Mouse (Mus musculus) kidney, postnatal 14 days (tissue): ENCODE data around the gene Btbd35f8.
"Not testable (repeated sequence)": the region's sequence is repeated elsewhere in the genome, so short reads cannot be mapped to it uniquely, and the experiment has no call there.

Experiments used
- DNase-seq: peaks from one replicate; pipeline ENCODE4 v3.0.0; 2022; ENCODE audit warnings: mixed read lengths

Gene Btbd35f8

DNA sequence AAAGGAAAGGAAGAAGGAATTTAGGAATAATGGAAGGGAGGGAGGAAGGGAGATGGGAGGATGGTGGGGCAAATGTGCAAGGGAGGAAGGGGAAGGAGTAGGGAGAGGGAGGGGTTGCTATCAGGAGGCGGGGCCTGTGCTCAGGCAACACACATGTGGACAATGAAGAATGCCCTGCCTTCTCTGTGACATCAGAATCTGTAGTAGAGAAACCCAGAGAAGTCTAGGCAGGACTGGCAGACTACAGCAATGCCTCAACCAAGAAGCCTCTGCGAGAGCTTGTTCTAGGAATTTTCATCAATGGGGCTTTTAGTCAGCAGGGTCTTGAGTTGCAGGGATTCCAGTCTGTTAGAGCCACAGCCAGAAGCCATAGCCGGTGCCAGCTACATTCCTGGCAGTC is at the start of gene Btbd35f8:
Btbd35f8 (plus strand) TSS at position 301 of the 400 bp plus-strand sequence.
- DNase-seq: not testable (repeated sequence)
